Mouse (Mus musculus): Measurements from ENCODE around the gene Nbr1. TPM values are rescaled to one million over a fixed set of nuclear protein-coding genes. Genes with fewer than 3 reads are reported as not detected.

Nbr1 gene
- 10 to 100 TPM; 59.5 to 80.0 TPM for total RNA-seq (2023)

GRCm38 (mm10) chr11:101551751-101552475 lies at the start of gene Nbr1, which contains the start of gene Brca1:
TSS of gene Nbr1 (plus strand) at chr11:101552149.
TSS of gene Brca1 (minus strand) at chr11:101551955.

DNA sequence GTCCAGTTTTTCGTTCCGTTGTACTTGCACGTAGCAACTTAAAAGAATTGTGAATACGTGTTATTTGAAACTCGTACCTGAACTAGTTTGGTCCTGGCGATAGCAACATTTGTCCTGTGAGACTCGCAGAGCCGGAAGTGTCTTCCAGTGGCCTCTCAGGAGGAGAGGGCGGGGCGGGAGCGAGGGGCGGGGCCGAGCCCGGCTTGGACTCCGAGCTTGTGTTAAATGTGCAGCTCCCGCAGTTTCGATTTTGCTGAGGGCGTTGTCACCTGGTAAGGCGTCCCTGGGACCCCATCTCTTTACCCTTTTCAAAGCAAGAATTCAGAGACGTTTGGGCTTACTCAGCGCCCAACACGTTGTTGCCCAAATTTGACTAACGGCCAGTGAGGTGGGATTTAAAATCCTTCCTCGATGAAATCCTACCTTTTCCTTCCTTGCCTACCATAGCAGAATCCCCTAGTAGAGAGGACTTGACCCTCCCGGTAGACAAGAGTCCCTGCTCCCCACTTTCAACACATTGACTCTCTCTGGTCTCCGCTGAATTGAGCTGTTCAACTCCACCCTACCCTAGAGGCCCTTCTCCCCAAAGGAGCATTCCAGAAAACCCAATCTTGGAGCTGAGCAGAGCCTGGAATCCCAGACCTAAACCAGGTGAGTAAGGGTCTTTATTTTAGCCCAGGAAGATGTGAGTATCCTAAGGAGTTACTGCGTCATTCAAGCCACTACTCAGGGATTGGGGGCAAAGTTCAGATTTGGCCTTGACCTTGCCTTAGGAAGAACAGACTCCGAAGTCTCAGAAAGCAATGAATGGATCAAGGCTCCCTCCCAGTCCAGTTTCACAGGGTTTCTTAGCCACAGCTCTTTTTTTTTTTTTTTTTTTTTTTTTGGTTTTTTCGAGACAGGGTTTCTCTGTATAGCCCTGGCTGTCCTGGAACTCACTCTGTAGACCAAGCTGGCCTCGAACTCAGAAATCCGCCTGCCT lies 30.4 kb downstream of the Nbr1 start, which contains the start of gene Tmem106a:
TSS of gene Tmem106a (plus strand) at position 189 of the 982 bp plus-strand sequence.

DNA sequence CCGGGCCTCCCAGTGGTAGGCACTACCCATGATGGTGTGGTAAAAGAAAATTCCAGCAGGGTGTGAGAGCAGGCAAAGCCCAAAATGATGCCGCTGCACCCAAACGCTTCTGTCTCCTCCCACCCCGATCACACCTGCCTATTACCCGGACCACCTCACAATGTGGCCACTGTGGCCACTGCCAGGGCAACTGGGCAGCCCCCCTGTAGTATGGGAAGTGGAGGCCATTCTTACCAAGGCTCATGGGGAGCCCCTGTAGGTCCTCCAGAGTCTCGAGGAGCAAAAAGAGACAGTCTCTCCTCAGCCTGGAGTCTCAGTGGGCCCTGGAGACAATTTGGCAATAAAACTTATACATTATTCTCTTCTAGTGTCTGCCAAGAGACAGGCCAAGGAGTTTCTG lies 47.2 kb downstream of the Nbr1 start, which contains the start of gene Gm11634:
TSS of gene Gm11634 (minus strand) at position 101 of the 400 bp plus-strand sequence.

DNA sequence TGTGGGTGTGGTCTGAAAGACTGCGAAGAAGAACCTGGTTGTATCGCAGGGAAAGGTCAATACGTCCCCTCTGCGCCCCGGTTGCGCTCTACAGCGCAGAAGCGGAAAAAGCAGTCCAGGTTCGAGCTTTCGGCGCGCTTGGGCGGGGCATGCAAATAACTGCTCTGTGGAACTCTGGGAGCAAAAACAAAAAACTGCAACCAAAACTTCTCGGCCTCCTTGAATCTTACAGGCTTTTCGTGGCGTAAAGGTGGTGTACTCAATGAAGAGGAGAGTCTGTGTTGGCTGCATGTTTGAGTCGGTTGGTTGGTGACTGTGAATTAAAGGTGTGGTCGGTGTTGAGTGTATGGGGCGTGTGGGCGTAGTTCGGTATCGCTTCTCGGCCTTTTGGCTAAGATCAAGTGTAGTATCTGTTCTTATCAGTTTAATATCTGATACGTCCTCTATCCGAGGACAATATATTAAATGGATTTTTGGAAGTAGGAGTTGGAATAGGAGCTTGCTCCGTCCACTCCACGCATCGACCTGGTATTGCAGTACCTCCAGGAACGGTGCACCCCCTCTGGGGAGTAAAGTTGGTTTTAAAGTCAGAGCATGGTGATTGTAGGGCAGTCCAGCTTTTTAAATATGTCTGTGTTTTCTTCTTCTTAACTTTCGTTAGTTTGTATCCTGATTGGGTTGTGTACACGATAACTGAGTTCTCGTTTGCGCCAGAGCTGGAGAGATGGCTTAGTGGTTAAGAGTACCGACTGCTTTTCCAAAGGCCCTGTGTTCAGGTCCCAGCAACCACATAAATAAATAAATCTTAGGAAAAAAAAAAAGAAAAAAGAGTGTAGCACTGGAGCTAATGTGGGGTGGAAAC lies 75.3 kb downstream of the Nbr1 start, which contains the start of gene Rdm1:
TSS of gene Rdm1 (plus strand) at position 201 of the 862 bp plus-strand sequence.

Other genes with a start within 250 kb of the Nbr1 start
- gene Becn1, start 249.9 kb upstream of the Nbr1 start, total RNA-seq (2023): 100 to 1,000 TPM; 134 to 148 TPM
- gene Psme3, start 235.9 kb upstream of the Nbr1 start, total RNA-seq (2023): 10 to 100 TPM; 71.5 to 76.8 TPM
- 1 to 10 TPM; 3.7 to 4.9 TPM for gene Aoc2, start 227.1 kb upstream of the Nbr1 start, total RNA-seq (2023)
- under 1 TPM; 0.13 to 0.18 TPM for gene Aoc3, start 221.5 kb upstream of the Nbr1 start, total RNA-seq (2023)
- not detected for gene G6pc, start 184.6 kb upstream of the Nbr1 start, total RNA-seq (2023)
- 10 to 100 TPM; 17.1 to 19.2 TPM for gene Aarsd1, start 134.5 kb upstream of the Nbr1 start, total RNA-seq (2023)
- gene Gm27029, start 127.4 kb upstream of the Nbr1 start, total RNA-seq (2023): 1 to 10 TPM; 1.6 to 2.0 TPM
- gene Rundc1, start 127.1 kb upstream of the Nbr1 start, total RNA-seq (2023): 1 to 10 TPM; 6.6 to 7.7 TPM
- under 1 TPM; 0.35 to 0.82 TPM for gene Ptges3l, start 126.8 kb upstream of the Nbr1 start, total RNA-seq (2023)
- 10 to 100 TPM; 45.5 to 47.2 TPM for gene Rpl27, start 109.9 kb upstream of the Nbr1 start, total RNA-seq (2023)
- gene Ifi35, start 103.7 kb upstream of the Nbr1 start, total RNA-seq (2023): 10 to 100 TPM; 16.4 to 21.7 TPM
- under 1 TPM in 1 of 2 experiments, not detected in 1; 0.61 TPM for gene Rnd2, start 87.2 kb upstream of the Nbr1 start, total RNA-seq (2023)
- gene Vat1, start 85.9 kb upstream of the Nbr1 start, total RNA-seq (2023): 10 to 100 TPM; 14.6 to 16.3 TPM
- gene Brca1, start 194 bp upstream of the Nbr1 start, total RNA-seq (2023): 10 to 100 TPM; 15.4 to 19.1 TPM
- gene Tmem106a, start 30.1 kb downstream of the Nbr1 start, total RNA-seq (2023): 10 to 100 TPM; 11.5 to 11.6 TPM
- not detected for gene Gm11634, start 47.1 kb downstream of the Nbr1 start, total RNA-seq (2023)
- gene Rdm1, start 75.0 kb downstream of the Nbr1 start, total RNA-seq (2023): 10 to 100 TPM; 17.1 to 20.1 TPM
- 1 to 10 TPM in 1 of 2 experiments, under 1 TPM in 1; 0.68 to 1.6 TPM for gene Arl4d, start 113.4 kb downstream of the Nbr1 start, total RNA-seq (2023)
- gene Dhx8, start 180.8 kb downstream of the Nbr1 start, total RNA-seq (2023): 10 to 100 TPM; 40.8 to 42.2 TPM
- not detected for gene Etv4, start 233.2 kb downstream of the Nbr1 start, total RNA-seq (2023)

All from neutrophil, adult 83 days (primary cell).